Mouse (Mus musculus) kidney, postnatal 10 days (tissue): ENCODE measurements around the gene Gm5640.
A peak's percentile ranks its signal among the peaks of the same experiment; 100 is the strongest.
"Not testable (repeated sequence)": the region's sequence is repeated elsewhere in the genome, so short reads cannot be mapped to it uniquely, and the experiment has no call there.

Experiments used
- DNase-seq: peaks from one replicate; pipeline ENCODE4 v3.0.0; 2021; ENCODE audit warnings: mixed read lengths

The Gm5640 gene

GRCm38 (mm10) chrX:74645466-74646323 lies at the start of gene Gm5640:
Gene Gm5640, minus strand, starts transcription at chrX:74645635.
- DNase-seq = peak; percentile 3

DNA sequence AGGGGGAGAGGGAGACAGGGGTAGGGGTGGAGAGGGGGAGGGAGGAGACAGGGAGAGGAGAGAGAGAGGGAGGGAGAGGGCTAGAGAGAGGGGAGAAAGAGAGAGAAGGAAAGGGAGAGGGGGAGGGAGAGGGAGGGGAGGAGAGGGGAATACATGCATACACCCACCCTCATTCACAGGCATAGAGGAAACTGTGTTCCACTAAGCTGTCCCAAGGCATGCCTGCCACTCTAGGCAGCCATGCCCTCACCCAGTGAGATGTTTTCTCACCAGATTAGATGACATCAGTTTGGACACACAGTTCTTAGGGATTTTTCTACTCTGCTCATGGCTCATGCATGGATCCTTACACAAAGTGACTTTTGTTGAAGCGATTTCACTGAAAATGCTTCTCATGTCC lies 958 bp upstream of the Gm5640 start:
- not testable (repeated sequence) for DNase-seq

GRCm38 (mm10) chrX:74592379-74592778 lies 53.1 kb downstream of the Gm5640 start, which contains the start of gene Olfr1325:
Gene Olfr1325, plus strand, starts transcription at chrX:74592679.
- no peak for DNase-seq
